Mouse (Mus musculus) embryonic fibroblast, embryonic 13.5 days (primary cell): ENCODE results near the gene Snx15. TPM values are rescaled to one million over a fixed set of nuclear protein-coding genes. Genes with fewer than 3 reads are reported as not detected.

ENCODE experiments used
- H3K27ac ChIP-seq: 2 replicates; pipeline ENCODE4 v1.5.1; 2012; ENCODE audit warnings: low read length, control low read depth, inconsistent platforms; ENCODE audit not compliant: insufficient read depth
- H3K4me1 ChIP-seq: 2 replicates; pipeline ENCODE4 v1.6.1; 2011; ENCODE audit warnings: low read length; ENCODE audit not compliant: control insufficient read depth, insufficient read depth
- H3K4me3 ChIP-seq: 2 replicates; pipeline ENCODE4 v1.5.1; 2011; ENCODE audit warnings: mild to moderate bottlenecking, control low read depth, low read length; ENCODE audit not compliant: insufficient read depth
- CTCF ChIP-seq: IDR thresholded peaks from 2 replicates; pipeline ENCODE4 v1.5.1; 2011; ENCODE audit warnings: mild to moderate bottlenecking, control low read depth, low read length, moderate library complexity, borderline replicate concordance; ENCODE audit not compliant: insufficient read depth
- POLR2A ChIP-seq: IDR thresholded peaks from 2 replicates; pipeline ENCODE4 v1.6.1; 2011; ENCODE audit warnings: low read depth, mild to moderate bottlenecking, control low read depth, low read length, moderate library complexity
- polyA plus RNA-seq: library from polyadenylated mRNA; stranded (reverse); fragments of >200 nt; gene quantifications from 2 replicates; pipeline ENCODE4 v1.2.4, GENCODE M21; 2011; ENCODE audit warnings: low read depth; ENCODE audit not compliant: missing spikeins, insufficient read length

Snx15 gene
- 19.5 and 22.6 TPM in 2 replicates for polyA plus RNA-seq

- Histone ChIP-seq H3K4me3 (peak within 1 kb of the TSS; percentile 61), H3K27ac (peak within 1 kb of the TSS; percentile 72), H3K4me1 (no peaks in the 10 kb centered on the region)
- TF ChIP-seq POLR2A: peak; percentile 72
- no peak for TF ChIP-seq CTCF
Observed at GRCm38 (mm10) chr19:6127760-6128341, at the start of gene Snx15. Gene Snx15, minus strand, starts transcription at chr19:6128304.

- no peak overlapping the region for H3K4me3 ChIP-seq
- H3K27ac ChIP-seq: no peak overlapping the region
- TF ChIP-seq CTCF (no peak), POLR2A (no peak)
- no peaks in the 10 kb centered on the region for H3K4me1 ChIP-seq
Observed at GRCm38 (mm10) chr19:6174771-6175170, 46.7 kb upstream of the Snx15 start.

- TF ChIP-seq CTCF: no peak
- TF ChIP-seq POLR2A: no peak
- Histone ChIP-seq H3K4me1 (no peaks in the 10 kb centered on the region), H3K27ac (no peak overlapping the region), H3K4me3 (no peak overlapping the region)
Observed at GRCm38 (mm10) chr19:6171215-6171614, 43.1 kb upstream of the Snx15 start.

GRCm38 (mm10) chr19:6166750-6167149 lies 38.6 kb upstream of the Snx15 start:
- Histone ChIP-seq H3K4me1 (no peaks in the 10 kb centered on the region), H3K4me3 (no peak overlapping the region), H3K27ac (no peak overlapping the region)
- TF ChIP-seq CTCF: no peak
- TF ChIP-seq POLR2A: no peak

GRCm38 (mm10) chr19:6163872-6164547 lies 35.9 kb upstream of the Snx15 start:
- H3K27ac ChIP-seq: no peak overlapping the region
- TF ChIP-seq POLR2A: no peak
- TF ChIP-seq CTCF: no peak
- no peaks in the 10 kb centered on the region for H3K4me1 ChIP-seq
- no peak overlapping the region for H3K4me3 ChIP-seq

- no peaks in the 10 kb centered on the region for H3K4me1 ChIP-seq
- TF ChIP-seq POLR2A: no peak
- TF ChIP-seq CTCF: no peak
- no peak overlapping the region for H3K4me3 ChIP-seq
- no peak overlapping the region for H3K27ac ChIP-seq
Observed at GRCm38 (mm10) chr19:6157220-6157619, 29.1 kb upstream of the Snx15 start.

- Histone ChIP-seq H3K4me1 (no peaks in the 10 kb centered on the region), H3K27ac (no peak overlapping the region), H3K4me3 (no peak overlapping the region)
- TF ChIP-seq CTCF (peak; percentile 24; the same call in 1 of the 2 replicates), POLR2A (no peak)
Observed at GRCm38 (mm10) chr19:6156372-6156771, 28.3 kb upstream of the Snx15 start.

- H3K4me3 ChIP-seq: no peak overlapping the region
- TF ChIP-seq POLR2A: no peak
- TF ChIP-seq CTCF: no peak
- no peak overlapping the region for H3K27ac ChIP-seq
- H3K4me1 ChIP-seq: no peaks in the 10 kb centered on the region
Observed at GRCm38 (mm10) chr19:6155174-6155573, 27.1 kb upstream of the Snx15 start.

GRCm38 (mm10) chr19:6144842-6145241 lies 16.7 kb upstream of the Snx15 start:
- no peak overlapping the region for H3K27ac ChIP-seq
- no peaks in the 10 kb centered on the region; the same call in 1 of the 2 replicates for H3K4me1 ChIP-seq
- TF ChIP-seq CTCF: no peak
- no peak for TF ChIP-seq POLR2A
- H3K4me3 ChIP-seq: no peak overlapping the region

GRCm38 (mm10) chr19:6141394-6141749 lies 13.3 kb upstream of the Snx15 start, which contains the start of gene Arl2:
Gene Arl2, minus strand, starts transcription at chr19:6141548.
- TF ChIP-seq POLR2A: peak; percentile 46; the same call in 1 of the 2 replicates
- TF ChIP-seq CTCF: peak; percentile 16; the same call in 1 of the 2 replicates
- H3K4me3 ChIP-seq: peak within 1 kb of the TSS; percentile 51

More at GRCm38 (mm10) chr19:6141394-6141749, 13.3 kb upstream of the Snx15 start, which contains the start of gene Arl2:
- H3K27ac ChIP-seq: peak within 1 kb of the TSS; percentile 93
- H3K4me1 ChIP-seq: peaks cover 2% of the 10 kb centered on the region; the same call in 1 of the 2 replicates
